Mouse (Mus musculus) forelimb bud, embryonic 11.5 days (tissue): Measurements from ENCODE around the gene Magea6.
"Not testable (repeated sequence)": the region's sequence is repeated elsewhere in the genome, so short reads cannot be mapped to it uniquely, and the experiment has no call there.

Experiments
- DNase-seq: peaks from one replicate; pipeline ENCODE4 v3.0.0-alpha.2; 2012; ENCODE audit warnings: low read depth, low spot score

Gene Magea6

GRCm38 (mm10) chrX:154935887-154936286, at the start of gene Magea6:
Gene Magea6, minus strand, starts transcription at chrX:154935987.
- DNase-seq, result not testable (repeated sequence)

DNA sequence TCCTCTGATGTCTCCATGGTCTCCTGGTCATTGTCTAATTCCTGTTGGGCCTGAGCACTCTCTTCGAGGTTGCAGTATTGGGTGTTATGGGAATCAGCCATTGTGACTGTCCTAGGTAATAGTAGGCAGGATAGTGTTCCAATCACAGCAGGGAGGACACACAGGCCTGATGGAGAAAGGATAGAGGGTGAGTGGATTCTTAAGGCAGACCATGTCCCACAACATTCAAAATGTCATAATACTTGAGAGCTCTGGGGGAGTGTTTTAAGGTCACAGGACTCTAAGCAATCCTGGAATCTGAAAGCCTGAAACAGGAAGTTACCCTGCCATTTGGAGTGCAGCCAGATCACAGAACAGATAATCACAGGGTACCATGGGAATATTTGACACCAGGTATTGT, 13.6 kb upstream of the Magea6 start, which contains the start of gene Magea3:
Magea3 (minus strand) TSS at position 101 of the 400 bp plus-strand sequence.
- DNase-seq, result not testable (repeated sequence)

GRCm38 (mm10) chrX:154890167-154890566, 45.6 kb downstream of the Magea6 start, which contains the start of gene Cldn34b1:
Gene Cldn34b1, minus strand, starts transcription at chrX:154890267.
- not testable (repeated sequence) for DNase-seq
